ENCODE assay signal across 7 mouse cellular contexts in genomic region chr5:142074561-142075500, GRCm38 (mm10).
DNase-seq lines count a peak whose midpoint lies in the region; ATAC-seq lines count a peak whose summit lies in the region.

No protein-coding gene starts in this region.

- peak overlapping the region; percentile 39; the same call in 1 of the 2 replicates for H3K27ac ChIP-seq in limb, embryonic 13.5 days

- 0 out of 2 replicates have a peak overlapping the region, but pooled peaks have one; percentile 7 for H3K4me2 ChIP-seq in limb, embryonic 13.5 days (replicated peaks)

- WGBS in limb, embryonic 13.5 days, result 31% methylated on average over 13 of the region's 13 CpGs

- H3K4me3 ChIP-seq in limb, embryonic 13.5 days, result no peak overlapping the region

- H3K9me3 ChIP-seq in limb, embryonic 13.5 days, result peaks cover 2% of the 10 kb centered on the region; the same call in 1 of the 2 replicates

- H3K4me1 ChIP-seq in limb, embryonic 13.5 days, result peaks cover 16% of the 10 kb centered on the region

- DNase-seq in retina, postnatal 1 day, result peak; percentile 11
- no peak for DNase-seq in retina, embryonic 14.5 days (ENCODE audit: low spot score)
- peak; percentile 55 to 75 for DNase-seq in frontal cortex, postnatal 10 days (ENCODE audit: low spot score in 2 of 2)
- peak; percentile 51 for DNase-seq in kidney, postnatal 14 days
- peak; percentile 45 to 47 for DNase-seq in right cerebral cortex, adult 2 months (ENCODE audit: low spot score in 2 of 2)
- DNase-seq in adrenal gland, adult 2 months, result no peak

- no peaks in the 10 kb centered on the region for H3K27me3 ChIP-seq in limb, embryonic 13.5 days

- peak; percentile 44 for ATAC-seq in limb, embryonic 13.5 days (ENCODE audit: low FRiP score, low read depth)

- H3K36me3 ChIP-seq in limb, embryonic 13.5 days, result no peaks in the 10 kb centered on the region

- H3K9ac ChIP-seq in limb, embryonic 13.5 days, result peak overlapping the region; percentile 35; the same call in 1 of the 2 replicates

Comparison
In these comparisons a context has a peak if more than half of its experiments do, and no peak if none do; other contexts are left out.
1. DNase-seq: peak in retina, postnatal 1 day (single experiment), frontal cortex, postnatal 10 days (2 of 2), kidney, postnatal 14 days (single experiment) and right cerebral cortex, adult 2 months (2 of 2); none in retina, embryonic 14.5 days (single experiment) and adrenal gland, adult 2 months (single experiment).